Mouse (Mus musculus) frontal cortex, postnatal 14 days (tissue): ENCODE measurements around the gene Wwox.

Experiments
- DNase-seq, 2 experiments: peaks; one replicate each; pipeline ENCODE4 v3.0.0; 2022; ENCODE audit warnings: low spot score in 2 of 2

The Wwox gene

GRCm38 (mm10) chr8:115159711-115160374, 720.4 kb downstream of the Wwox start:
- peak in 1 of 2 experiments; percentile 16 for DNase-seq

DNA sequence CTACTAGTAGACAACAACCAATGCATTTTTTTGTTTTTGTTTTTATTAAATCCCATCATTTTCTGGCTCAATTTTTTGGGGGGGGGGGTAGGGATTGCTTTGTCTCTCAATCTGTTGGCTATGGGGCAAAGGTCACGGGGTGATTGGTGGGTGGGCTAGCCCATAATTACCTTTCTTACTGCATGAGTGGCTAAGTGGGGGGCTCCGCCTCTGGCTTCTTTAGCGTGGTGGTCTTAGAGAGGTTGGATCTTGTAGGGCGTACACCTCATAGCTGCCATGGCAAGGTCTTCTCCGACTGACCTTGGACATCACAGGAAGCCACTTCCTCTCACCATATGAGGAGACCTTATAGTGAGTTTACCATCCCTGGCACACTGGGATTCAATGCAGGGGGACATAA, 721.0 kb downstream of the Wwox start:
- no peak for DNase-seq

- DNase-seq: no peak
Observed at GRCm38 (mm10) chr8:115161520-115161919, 722.1 kb downstream of the Wwox start.

DNA sequence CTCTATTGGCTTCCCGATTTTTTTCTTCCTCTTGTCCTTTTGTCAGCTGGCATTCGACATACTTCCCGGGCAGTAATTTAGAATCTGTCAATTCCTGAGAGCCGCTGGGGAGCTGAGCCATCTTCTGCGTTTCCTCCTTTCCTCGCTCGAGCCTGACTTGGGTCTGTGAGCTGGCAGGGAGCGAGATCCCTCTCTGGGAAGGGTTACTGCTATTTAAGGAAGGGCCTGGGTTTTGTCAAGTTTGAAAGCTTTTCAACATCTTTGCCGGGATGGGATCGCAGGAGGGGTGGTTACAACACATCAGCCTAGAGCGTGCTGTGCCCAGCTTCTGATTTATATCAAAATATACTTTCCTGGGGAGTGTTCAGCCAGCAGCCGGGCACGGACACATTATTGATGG, 725.4 kb downstream of the Wwox start:
- no peak for DNase-seq

GRCm38 (mm10) chr8:115173634-115174081, 734.2 kb downstream of the Wwox start:
- DNase-seq: no peak

GRCm38 (mm10) chr8:115185431-115185964, 746.0 kb downstream of the Wwox start:
- DNase-seq: no peak

GRCm38 (mm10) chr8:115186121-115186811, 746.8 kb downstream of the Wwox start:
- DNase-seq: no peak

GRCm38 (mm10) chr8:115186882-115187281, 747.4 kb downstream of the Wwox start:
- no peak for DNase-seq

- DNase-seq: no peak
Observed at GRCm38 (mm10) chr8:115188446-115188845, 749.0 kb downstream of the Wwox start.

DNA sequence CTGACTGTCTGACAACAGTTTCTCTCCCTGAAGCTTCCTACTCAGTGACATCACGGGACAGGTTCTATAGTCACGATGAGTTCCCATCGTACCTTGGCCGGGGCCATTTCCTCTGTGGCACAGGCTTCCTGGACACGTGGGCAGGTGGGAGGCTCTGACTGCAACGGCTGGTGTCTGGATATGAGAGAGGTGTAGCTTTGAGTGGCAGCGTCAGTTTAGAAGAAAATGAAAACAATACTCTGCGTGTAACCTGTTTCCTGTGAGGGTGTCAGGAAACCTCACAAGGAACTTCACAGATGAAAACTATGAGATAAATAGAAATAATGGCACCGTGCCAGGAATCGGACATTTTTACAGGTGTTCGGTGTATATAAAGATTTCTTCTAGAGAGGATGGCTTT, 750.4 kb downstream of the Wwox start:
- no peak for DNase-seq

- no peak for DNase-seq
Observed at GRCm38 (mm10) chr8:115193767-115194166, 754.3 kb downstream of the Wwox start.

- DNase-seq: no peak
Observed at GRCm38 (mm10) chr8:115195334-115195733, 755.9 kb downstream of the Wwox start.

DNA sequence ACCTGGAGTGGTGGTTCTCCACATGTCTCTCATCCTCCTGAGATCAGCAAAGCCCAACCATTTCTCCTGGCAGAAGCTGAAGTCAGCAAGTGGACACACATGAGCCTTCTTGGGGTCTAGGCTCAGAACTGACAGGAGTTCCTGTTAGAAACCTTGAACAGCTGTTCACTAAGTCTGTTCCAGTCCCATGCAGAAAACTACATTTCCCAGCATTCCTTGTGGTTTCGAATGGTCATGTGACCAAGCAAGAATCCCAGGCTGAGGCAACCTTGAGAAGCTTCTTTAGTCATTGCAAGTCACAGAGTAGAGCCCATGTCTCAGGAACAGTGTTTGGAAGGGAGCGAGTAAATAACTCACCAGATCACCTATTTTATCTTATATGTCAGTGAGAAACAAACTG, 757.4 kb downstream of the Wwox start:
- DNase-seq: no peak

GRCm38 (mm10) chr8:115199204-115199603, 759.7 kb downstream of the Wwox start:
- no peak for DNase-seq

DNA sequence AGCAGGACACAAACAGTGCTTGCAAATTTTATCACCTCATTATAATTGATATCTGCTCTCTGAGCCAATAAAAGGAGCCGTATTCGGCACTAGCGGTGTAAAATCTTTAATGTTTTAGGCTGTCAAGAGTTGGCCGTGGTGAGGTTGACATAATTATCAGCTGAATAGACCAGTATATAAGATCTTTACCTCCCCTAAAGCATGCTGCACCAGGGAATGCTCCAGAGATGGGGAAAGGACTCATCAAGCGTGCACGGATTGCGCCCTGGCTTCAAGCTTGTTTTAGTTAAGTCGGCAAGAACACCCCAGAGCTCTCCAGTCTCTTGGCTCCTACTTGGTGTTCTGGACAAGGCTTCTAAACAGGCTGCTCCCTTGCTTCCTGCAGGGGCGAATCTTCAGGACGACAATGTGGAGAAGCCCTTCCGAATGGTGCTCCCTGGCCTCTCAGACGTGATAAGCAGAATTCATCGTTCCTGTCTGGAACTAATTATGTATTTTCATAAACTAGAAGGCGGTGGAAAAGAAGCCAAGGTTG, 760.2 kb downstream of the Wwox start:
- no peak for DNase-seq

DNA sequence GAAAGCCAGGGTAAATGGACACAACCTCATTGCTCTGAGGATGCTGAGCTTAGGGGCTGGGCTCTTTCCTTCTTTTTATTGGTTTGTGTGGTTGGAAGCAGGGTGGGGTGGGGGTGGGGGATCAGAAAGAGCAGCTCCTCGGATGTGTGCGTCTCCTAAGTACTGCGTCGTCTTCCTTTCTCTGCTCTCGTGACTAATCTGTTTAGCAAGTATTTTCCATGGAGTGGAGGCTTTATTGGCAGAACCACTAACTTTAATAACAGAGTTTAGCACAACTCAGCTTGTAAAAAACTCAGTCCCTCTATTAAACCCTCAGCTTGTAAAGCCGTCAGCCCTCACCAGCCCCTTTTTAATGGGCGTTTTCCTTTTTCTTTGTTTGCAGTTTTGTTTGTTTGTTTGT, 762.3 kb downstream of the Wwox start:
- DNase-seq: no peak

- no peak for DNase-seq
Observed at GRCm38 (mm10) chr8:115207480-115207879, 768.0 kb downstream of the Wwox start.

GRCm38 (mm10) chr8:115208415-115209192, 769.1 kb downstream of the Wwox start:
- no peak for DNase-seq

GRCm38 (mm10) chr8:115210014-115210413, 770.6 kb downstream of the Wwox start:
- DNase-seq: no peak

GRCm38 (mm10) chr8:115213126-115213525, 773.7 kb downstream of the Wwox start:
- no peak for DNase-seq

DNA sequence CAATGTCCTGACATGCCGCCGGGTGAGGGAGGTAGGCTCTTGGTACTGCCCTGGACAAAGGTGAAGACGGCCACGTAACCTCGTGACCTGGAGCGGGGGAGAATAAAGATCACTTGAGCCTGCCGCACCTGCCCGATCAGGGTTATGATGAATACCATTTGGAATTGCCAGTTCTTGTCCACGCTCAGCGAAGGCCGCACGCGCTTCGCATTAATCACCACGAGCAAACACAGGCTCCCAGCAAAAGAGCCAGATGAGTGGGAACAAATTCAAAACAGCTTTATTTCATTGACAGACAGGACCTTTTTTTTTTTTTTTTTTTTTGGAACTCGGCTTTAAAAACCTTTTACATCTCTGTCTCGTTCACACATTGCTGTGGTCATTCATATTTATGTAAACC, 775.4 kb downstream of the Wwox start:
- DNase-seq: no peak

GRCm38 (mm10) chr8:115216801-115217200, 777.3 kb downstream of the Wwox start:
- DNase-seq: no peak
